Mouse (Mus musculus): Measurements from ENCODE around the gene Capza1. TPM values are rescaled to one million over a fixed set of nuclear protein-coding genes. Genes with fewer than 3 reads are reported as not detected.

Capza1 gene
- polyA plus RNA-seq, 1 experiment, result 85.7 TPM

DNA sequence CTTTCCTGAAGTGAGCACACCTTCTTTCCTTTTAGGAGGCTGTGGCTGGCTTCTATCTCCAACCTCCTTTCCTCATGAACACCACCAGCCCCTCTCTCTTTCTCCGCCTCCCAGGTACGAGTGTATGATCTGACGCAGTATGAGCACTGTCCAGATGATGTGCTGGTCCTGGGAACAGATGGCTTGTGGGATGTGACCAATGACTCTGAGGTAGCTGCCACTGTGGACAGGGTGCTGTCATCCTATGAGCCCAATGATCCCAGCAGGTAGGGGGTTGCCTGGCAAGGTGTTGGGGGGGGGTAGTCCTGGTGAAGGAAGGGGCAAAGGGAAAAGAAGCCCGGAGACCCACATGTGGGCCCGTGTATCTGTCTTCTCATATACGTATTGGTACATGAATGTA lies 79.0 kb downstream of the Capza1 start:
- Histone ChIP-seq H3K27me3 (ENCODE audit: control insufficient read depth, insufficient read depth, low read length) (peaks cover 11% of the 10 kb centered on the region; the same call in 1 of the 2 replicates), H3K4me1 (replicated peaks; ENCODE audit: control insufficient read depth, insufficient read depth, low read length) (peaks cover 30% of the 10 kb centered on the region), H3K27ac (ENCODE audit: control insufficient read depth, insufficient read depth, low read length) (no peak overlapping the region), H3K36me3 (ENCODE audit: control insufficient read depth, insufficient read depth, low read length) (no peaks in the 10 kb centered on the region), H3K4me3 (ENCODE audit: control insufficient read depth, insufficient read depth, low read length) (no peak overlapping the region)
- TF ChIP-seq POLR2A (IDR thresholded peaks at IDR 0.05; ENCODE audit: control insufficient read depth, extremely low read depth, insufficient read depth, low read length, poor library complexity), result no peak
- no peak for TF ChIP-seq CTCF (IDR thresholded peaks at IDR 0.05; ENCODE audit: borderline replicate concordance, control insufficient read depth, extremely low read depth, insufficient read depth, low read length, poor library complexity)
- 93% methylated on average over 6 of the region's 6 CpGs for WGBS
- DNase-seq, result no peak

DNA sequence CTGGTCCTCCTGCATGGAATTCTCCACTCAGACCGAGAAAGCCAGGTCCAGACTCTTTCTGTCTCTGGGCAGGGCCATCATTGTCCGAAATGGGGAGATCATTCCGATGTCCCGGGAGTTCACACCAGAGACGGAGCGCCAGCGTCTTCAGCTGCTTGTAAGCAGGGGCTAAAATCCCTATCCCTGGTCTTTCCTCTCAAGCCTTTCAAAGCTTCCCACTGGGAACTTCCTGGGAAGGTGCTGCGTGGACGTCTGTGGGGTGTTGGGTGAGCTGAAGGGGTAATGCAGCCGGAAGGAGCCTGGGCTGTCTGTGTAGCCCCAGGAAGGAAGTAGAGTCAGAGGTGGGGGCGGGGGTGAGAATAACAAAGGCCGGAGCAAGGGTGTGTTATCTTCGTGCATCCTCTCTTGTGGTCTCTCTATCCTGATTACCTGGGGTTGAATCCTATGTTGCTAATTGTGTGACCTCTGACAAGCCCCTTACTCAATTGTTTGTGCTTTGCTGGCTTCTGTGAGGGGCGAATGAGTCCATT lies 80.3 kb downstream of the Capza1 start:
- 53% methylated on average over 14 of the region's 14 CpGs for WGBS
- Histone ChIP-seq H3K4me1 (replicated peaks; ENCODE audit: control insufficient read depth, insufficient read depth, low read length) (peaks cover 26% of the 10 kb centered on the region), H3K27me3 (ENCODE audit: control insufficient read depth, insufficient read depth, low read length) (peaks cover 7% of the 10 kb centered on the region; the same call in 1 of the 2 replicates), H3K36me3 (ENCODE audit: control insufficient read depth, insufficient read depth, low read length) (no peaks in the 10 kb centered on the region), H3K4me3 (ENCODE audit: control insufficient read depth, insufficient read depth, low read length) (no peak overlapping the region), H3K27ac (ENCODE audit: control insufficient read depth, insufficient read depth, low read length) (no peak overlapping the region)
- TF ChIP-seq POLR2A (IDR thresholded peaks at IDR 0.05; ENCODE audit: control insufficient read depth, extremely low read depth, insufficient read depth, low read length, poor library complexity), result no peak
- DNase-seq, result no peak

DNA sequence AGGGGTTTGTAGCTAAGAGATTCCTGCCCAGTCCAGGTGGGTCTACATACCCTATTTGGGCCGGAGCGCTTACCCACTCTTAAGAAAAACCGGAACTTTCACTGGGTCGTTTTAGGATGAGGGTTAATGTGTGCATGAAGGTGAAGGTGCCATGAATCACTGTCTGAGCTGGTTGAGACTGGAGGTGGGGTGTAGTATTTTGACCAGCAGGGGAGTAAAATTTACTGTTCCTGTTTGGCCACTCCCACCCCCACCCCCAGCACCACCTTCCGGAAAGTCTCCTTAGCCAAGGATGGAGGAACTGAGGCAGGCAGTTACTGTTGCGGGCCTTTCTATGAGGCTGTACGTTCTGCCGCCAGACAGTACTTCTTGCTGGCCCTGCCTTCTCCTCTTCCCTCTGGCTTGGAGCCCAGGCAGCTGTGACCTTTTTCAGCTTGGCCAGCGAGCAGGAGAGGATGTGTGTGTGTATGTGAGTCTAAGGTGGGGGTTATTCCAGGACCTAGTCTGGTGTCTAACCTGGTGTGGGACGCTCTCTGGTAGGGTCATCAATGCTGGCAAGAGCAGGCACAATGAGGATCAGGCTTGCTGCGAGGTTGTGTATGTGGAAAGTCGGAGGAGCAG lies 82.1 kb downstream of the Capza1 start:
- Histone ChIP-seq H3K27ac (ENCODE audit: control insufficient read depth, insufficient read depth, low read length) (no peak overlapping the region), H3K4me3 (ENCODE audit: control insufficient read depth, insufficient read depth, low read length) (peak overlapping the region; percentile 26; the same call in 1 of the 2 replicates), H3K4me1 (replicated peaks; ENCODE audit: control insufficient read depth, insufficient read depth, low read length) (peaks cover 25% of the 10 kb centered on the region), H3K27me3 (ENCODE audit: control insufficient read depth, insufficient read depth, low read length) (peaks cover 6% of the 10 kb centered on the region; the same call in 1 of the 2 replicates), H3K36me3 (ENCODE audit: control insufficient read depth, insufficient read depth, low read length) (no peaks in the 10 kb centered on the region)
- no peak for DNase-seq
- TF ChIP-seq CTCF (IDR thresholded peaks at IDR 0.05; ENCODE audit: borderline replicate concordance, control insufficient read depth, extremely low read depth, insufficient read depth, low read length, poor library complexity) (no peak), POLR2A (IDR thresholded peaks at IDR 0.05; ENCODE audit: control insufficient read depth, extremely low read depth, insufficient read depth, low read length, poor library complexity) (no peak)
- 30% methylated on average over 12 of the region's 12 CpGs for WGBS

DNA sequence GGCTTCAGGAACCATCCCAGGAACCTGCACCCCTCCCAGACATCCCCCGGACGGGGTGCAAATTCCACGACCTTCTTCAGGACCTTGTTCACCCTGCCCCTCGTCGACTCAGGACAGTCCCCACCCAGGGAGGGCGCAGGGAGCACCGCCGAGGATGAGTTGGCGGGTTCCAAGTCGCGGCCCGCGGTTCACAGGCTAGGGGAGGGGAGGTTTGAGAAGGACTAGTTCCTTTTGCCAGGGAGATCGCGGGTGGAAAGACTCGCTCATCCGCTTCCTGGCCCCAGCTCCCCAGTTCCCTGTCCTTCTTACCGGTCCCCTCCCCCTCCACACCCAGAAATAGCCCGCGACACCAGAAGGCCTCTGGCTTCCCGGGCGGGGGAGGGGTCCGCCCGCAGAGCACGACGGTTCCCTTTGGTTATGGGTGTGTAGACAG lies 82.8 kb downstream of the Capza1 start, which contains the start of gene Fam19a3:
Gene Fam19a3, minus strand, starts transcription at position 370 of the 433 bp plus-strand sequence.
- no peak within 1 kb of the TSS for H3K27ac ChIP-seq (ENCODE audit: control insufficient read depth, insufficient read depth, low read length)
- peaks cover 9% of the 10 kb centered on the region; the same call in 1 of the 2 replicates for H3K27me3 ChIP-seq (ENCODE audit: control insufficient read depth, insufficient read depth, low read length)
- peak within 1 kb of the TSS; percentile 26 for H3K4me3 ChIP-seq (ENCODE audit: control insufficient read depth, insufficient read depth, low read length)
- TF ChIP-seq POLR2A (IDR thresholded peaks at IDR 0.05; ENCODE audit: control insufficient read depth, extremely low read depth, insufficient read depth, low read length, poor library complexity) (no peak; the same call in 1 of the 2 replicates), CTCF (IDR thresholded peaks at IDR 0.05; ENCODE audit: borderline replicate concordance, control insufficient read depth, extremely low read depth, insufficient read depth, low read length, poor library complexity) (no peak)
- DNase-seq, result peak; percentile 33
- peaks cover 27% of the 10 kb centered on the region for H3K4me1 ChIP-seq (replicated peaks; ENCODE audit: control insufficient read depth, insufficient read depth, low read length)
- H3K36me3 ChIP-seq (ENCODE audit: control insufficient read depth, insufficient read depth, low read length), result no peaks in the 10 kb centered on the region
- WGBS, result 0% methylated on average over 26 of the region's 26 CpGs

DNA sequence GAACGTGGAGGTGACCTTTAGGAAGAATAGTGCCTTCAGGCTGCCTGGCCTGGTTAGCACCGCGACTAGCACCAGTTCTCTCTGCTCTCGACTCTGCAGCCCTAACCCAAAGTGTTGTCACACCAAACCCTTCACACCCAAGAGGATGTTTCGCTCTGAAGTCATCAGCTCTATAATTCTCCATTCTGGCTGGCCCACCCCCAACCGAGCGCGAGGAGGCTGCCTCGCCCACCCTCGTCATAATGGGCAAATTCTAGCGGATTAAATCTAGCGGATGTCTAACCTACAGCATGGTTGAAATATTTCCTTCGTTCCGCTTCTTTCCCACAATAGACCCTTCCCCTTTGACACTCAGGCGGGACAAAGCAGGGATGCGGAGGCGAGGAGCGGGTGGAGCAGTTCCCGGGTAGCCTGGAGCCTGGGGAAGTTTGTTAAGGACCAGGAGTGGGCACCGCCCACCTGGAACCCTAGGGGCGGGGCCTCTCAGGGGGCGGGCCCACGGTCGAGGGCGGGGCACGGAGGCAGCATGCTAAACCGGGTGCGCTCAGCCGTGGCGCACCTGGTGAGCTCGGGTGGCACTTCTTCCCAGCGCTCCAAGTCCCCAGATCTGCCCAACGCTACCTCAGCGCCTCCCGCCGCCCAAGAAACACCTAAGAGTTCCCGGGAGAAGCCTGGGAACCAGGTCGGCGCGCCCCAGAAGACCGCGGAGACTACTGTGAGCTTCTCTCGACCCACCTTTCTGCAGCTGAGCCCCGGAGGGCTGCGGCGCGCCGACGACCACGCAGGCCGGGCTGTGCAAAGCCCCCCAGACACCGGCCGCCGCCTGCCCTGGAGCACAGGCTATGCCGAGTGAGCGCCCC lies 83.5 kb downstream of the Capza1 start, which contains the start of gene Ppm1j:
Gene Ppm1j, plus strand, starts transcription at position 496 of the 860 bp plus-strand sequence.
- peaks cover 27% of the 10 kb centered on the region for H3K4me1 ChIP-seq (replicated peaks; ENCODE audit: control insufficient read depth, insufficient read depth, low read length)
- TF ChIP-seq CTCF (IDR thresholded peaks at IDR 0.05; ENCODE audit: borderline replicate concordance, control insufficient read depth, extremely low read depth, insufficient read depth, low read length, poor library complexity) (no peak), POLR2A (IDR thresholded peaks at IDR 0.05; ENCODE audit: control insufficient read depth, extremely low read depth, insufficient read depth, low read length, poor library complexity) (no peak)
- peaks cover 9% of the 10 kb centered on the region; the same call in 1 of the 2 replicates for H3K27me3 ChIP-seq (ENCODE audit: control insufficient read depth, insufficient read depth, low read length)
- peak within 1 kb of the TSS; percentile 26 for H3K4me3 ChIP-seq (ENCODE audit: control insufficient read depth, insufficient read depth, low read length)
- DNase-seq, result peak; percentile 52
- H3K27ac ChIP-seq (ENCODE audit: control insufficient read depth, insufficient read depth, low read length), result no peak within 1 kb of the TSS
- WGBS, result 3% methylated on average over 56 of the region's 56 CpGs
- no peaks in the 10 kb centered on the region for H3K36me3 ChIP-seq (ENCODE audit: control insufficient read depth, insufficient read depth, low read length)

DNA sequence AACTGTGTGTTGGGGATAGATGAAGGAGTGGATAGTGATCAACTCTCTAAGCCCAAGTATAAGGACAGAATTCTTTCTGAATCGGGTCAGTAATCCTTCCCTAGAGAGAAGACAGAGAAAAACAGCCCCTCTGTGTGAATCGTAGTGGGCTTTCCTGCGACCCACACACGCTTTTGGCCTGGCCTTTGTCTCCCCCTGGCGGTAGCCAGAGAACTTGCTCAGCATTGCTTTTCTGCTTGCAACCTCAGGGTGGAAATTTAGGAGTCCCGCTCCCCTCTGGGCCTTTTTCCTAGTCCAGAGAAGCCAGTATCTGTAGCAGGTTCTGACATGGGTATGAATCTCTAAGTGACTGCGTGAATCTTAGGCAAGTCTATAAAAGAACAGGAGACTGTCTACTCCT lies 84.4 kb downstream of the Capza1 start:
- no peak overlapping the region for H3K27ac ChIP-seq (ENCODE audit: control insufficient read depth, insufficient read depth, low read length)
- 3% methylated on average over 7 of the region's 7 CpGs for WGBS
- H3K4me1 ChIP-seq (replicated peaks; ENCODE audit: control insufficient read depth, insufficient read depth, low read length), result peaks cover 27% of the 10 kb centered on the region
- H3K4me3 ChIP-seq (ENCODE audit: control insufficient read depth, insufficient read depth, low read length), result no peak overlapping the region
- H3K27me3 ChIP-seq (ENCODE audit: control insufficient read depth, insufficient read depth, low read length), result peaks cover 9% of the 10 kb centered on the region; the same call in 1 of the 2 replicates
- H3K36me3 ChIP-seq (ENCODE audit: control insufficient read depth, insufficient read depth, low read length), result no peaks in the 10 kb centered on the region
- peak; percentile 71 for DNase-seq
- TF ChIP-seq POLR2A (IDR thresholded peaks at IDR 0.05; ENCODE audit: control insufficient read depth, extremely low read depth, insufficient read depth, low read length, poor library complexity) (no peak), CTCF (IDR thresholded peaks at IDR 0.05; ENCODE audit: borderline replicate concordance, control insufficient read depth, extremely low read depth, insufficient read depth, low read length, poor library complexity) (peak; percentile 91; the same call in 1 of the 2 replicates)
